Mouse (Mus musculus): Measurements from ENCODE around the gene Dydc2.

The Dydc2 gene

GRCm38 (mm10) chr14:40999904-41000645, 68.9 kb downstream of the Dydc2 start:
- DNase-seq (ENCODE audit: low read depth, low spot score): no peak
